Mouse (Mus musculus): ENCODE measurements at regions not wholly inside any gene's neighbourhood (a gene's known extent, or its start where the extent isn't known, plus 50 kb on each side); places are given as distances from the start of the nearest gene placed in this dataset.

GRCm38 (mm10) chr2:78110335-78110734, 164.2 kb upstream of the Cwc22 start:
- in situ Hi-C loops (cut with MboI, MseI) = no loop called here

GRCm38 (mm10) chr2:78095536-78095935, 149.4 kb upstream of the Cwc22 start:
- in situ Hi-C loops (cut with MboI, MseI) = no loop called here

- in situ Hi-C loops (cut with MboI, MseI) = no loop called here
Observed at GRCm38 (mm10) chr2:78094921-78095320, 148.7 kb upstream of the Cwc22 start.

GRCm38 (mm10) chr2:78064321-78065037, 118.3 kb upstream of the Cwc22 start:
- in situ Hi-C loops (cut with MboI, MseI) = no loop called here

GRCm38 (mm10) chr2:78059801-78060416, 113.7 kb upstream of the Cwc22 start:
- in situ Hi-C loops (cut with MboI, MseI) = no loop called here

GRCm38 (mm10) chr2:78058988-78059387, 112.8 kb upstream of the Cwc22 start:
- in situ Hi-C loops (cut with MboI, MseI) = no loop called here

GRCm38 (mm10) chr2:78053910-78054309, 107.7 kb upstream of the Cwc22 start:
- in situ Hi-C loops (cut with MboI, MseI) = no loop called here

- in situ Hi-C loops (cut with MboI, MseI) = no loop called here
Observed at GRCm38 (mm10) chr2:78050542-78050941, 104.4 kb upstream of the Cwc22 start.

GRCm38 (mm10) chr2:78049248-78049874, 103.2 kb upstream of the Cwc22 start:
- in situ Hi-C loops (cut with MboI, MseI) = loop anchor here (5.0 to 25.0 kb wide), 3 partner anchors 868 to 1713 kb away; no protein-coding TSS in a partner anchor

GRCm38 (mm10) chr2:78048706-78049055, 102.5 kb upstream of the Cwc22 start:
- in situ Hi-C loops (cut with MboI, MseI) = loop anchor here (5.0 to 25.0 kb wide), 3 partner anchors 869 to 1714 kb away; no protein-coding TSS in a partner anchor

- in situ Hi-C loops (cut with MboI, MseI) = loop anchor here (5.0 to 25.0 kb wide), 3 partner anchors 869 to 1714 kb away; no protein-coding TSS in a partner anchor
Observed at GRCm38 (mm10) chr2:78048030-78048705, 102.0 kb upstream of the Cwc22 start.

- in situ Hi-C loops (cut with MboI, MseI) = loop anchor here (25.0 kb wide), 1 partner anchor 1735 kb away; no protein-coding TSS in a partner anchor
Observed at GRCm38 (mm10) chr2:78027319-78027718, 81.1 kb upstream of the Cwc22 start.

GRCm38 (mm10) chr2:78026808-78027207, 80.6 kb upstream of the Cwc22 start:
- in situ Hi-C loops (cut with MboI, MseI) = loop anchor here (25.0 kb wide), 1 partner anchor 1735 kb away; no protein-coding TSS in a partner anchor

GRCm38 (mm10) chr2:78025651-78026435, 79.7 kb upstream of the Cwc22 start:
- in situ Hi-C loops (cut with MboI, MseI) = loop anchor here (25.0 kb wide), 1 partner anchor 1736 kb away; no protein-coding TSS in a partner anchor

- in situ Hi-C loops (cut with MboI, MseI) = loop anchor here (25.0 kb wide), 1 partner anchor 1737 kb away; no protein-coding TSS in a partner anchor
Observed at GRCm38 (mm10) chr2:78024981-78025565, 78.9 kb upstream of the Cwc22 start.

GRCm38 (mm10) chr2:78023916-78024685, 77.9 kb upstream of the Cwc22 start:
- in situ Hi-C loops (cut with MboI, MseI) = no loop called here

GRCm38 (mm10) chr2:78023416-78023815, 77.2 kb upstream of the Cwc22 start:
- in situ Hi-C loops (cut with MboI, MseI) = no loop called here

GRCm38 (mm10) chr2:78022756-78023155, 76.6 kb upstream of the Cwc22 start:
- in situ Hi-C loops (cut with MboI, MseI) = no loop called here

- in situ Hi-C loops (cut with MboI, MseI) = no loop called here
Observed at GRCm38 (mm10) chr2:78021905-78022304, 75.7 kb upstream of the Cwc22 start.

All from regulatory T cell (primary cell).